Mouse (Mus musculus) erythroid progenitor cell, adult 5-6 weeks (primary cell): ENCODE measurements around the gene Aplp2. TPM values are rescaled to one million over a fixed set of nuclear protein-coding genes. Genes with fewer than 3 reads are reported as not detected.
"Not testable (repeated sequence)": the region's sequence is repeated elsewhere in the genome, so short reads cannot be mapped to it uniquely, and the experiment has no call there.

Experiments
- ATAC-seq: replicated peaks from 2 replicates; pipeline ENCODE4 v1.8.0; 2016; ENCODE audit warnings: moderate number of reproducible peaks, mild to moderate bottlenecking, moderate TSS enrichment, inconsistent platforms; ENCODE audit not compliant: poor library complexity, low FRiP score, severe bottlenecking
- total RNA-seq, 2 experiments: library from RNA; stranded (forward) in 1 of 2; stranded (reverse) in 1 of 2; fragments of 150-400 nt in 1 of 2; fragments of 186-747, 209-891 nt in 1 of 2; gene quantifications; 2 replicates each; pipeline versions ENCODE4 v1.2.3 to v1.2.4; 2015 to 2017; ENCODE audit warnings: low replicate concordance in 2 of 2

Gene Aplp2
- total RNA-seq, 2 experiments from 2014 or later: 297 to 428 TPM

DNA sequence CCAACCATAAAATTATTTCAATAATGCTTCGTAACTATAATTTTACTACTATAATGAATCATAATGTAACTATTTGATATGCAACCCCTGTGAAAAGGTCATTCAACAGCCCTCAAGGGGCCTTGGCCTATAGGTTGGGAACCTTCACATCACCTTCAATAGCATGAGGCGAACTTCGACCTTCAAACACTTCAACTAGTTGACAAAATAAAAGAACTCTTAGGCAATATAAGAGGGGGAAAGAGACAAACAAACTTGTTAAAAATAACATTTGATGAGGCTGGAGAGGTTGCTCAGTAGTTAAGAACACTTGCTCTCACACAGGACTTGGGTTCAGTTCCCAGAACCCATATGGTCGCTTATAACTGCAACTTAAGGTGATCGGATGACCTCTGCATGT, 27.2 kb downstream of the Aplp2 start:
- ATAC-seq: no peak

DNA sequence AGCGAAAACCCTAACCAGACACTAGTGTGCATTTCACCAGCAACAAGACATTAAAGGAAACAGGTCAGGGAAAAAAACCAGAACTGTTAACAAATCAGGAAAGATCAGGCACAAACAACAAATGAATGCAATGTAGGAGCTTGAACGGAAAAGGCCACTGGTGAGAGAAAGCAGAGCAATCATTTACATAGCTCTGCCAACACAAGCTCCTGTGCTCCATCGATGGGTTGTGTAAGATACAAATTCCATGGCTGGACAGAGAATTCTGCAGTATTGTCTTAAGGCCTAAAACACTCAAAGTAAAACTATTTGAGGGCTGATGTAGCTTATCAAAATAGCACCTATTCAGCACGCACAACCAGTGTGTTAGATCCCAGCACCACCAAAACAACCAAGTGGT, 28.6 kb downstream of the Aplp2 start:
- no peak for ATAC-seq

DNA sequence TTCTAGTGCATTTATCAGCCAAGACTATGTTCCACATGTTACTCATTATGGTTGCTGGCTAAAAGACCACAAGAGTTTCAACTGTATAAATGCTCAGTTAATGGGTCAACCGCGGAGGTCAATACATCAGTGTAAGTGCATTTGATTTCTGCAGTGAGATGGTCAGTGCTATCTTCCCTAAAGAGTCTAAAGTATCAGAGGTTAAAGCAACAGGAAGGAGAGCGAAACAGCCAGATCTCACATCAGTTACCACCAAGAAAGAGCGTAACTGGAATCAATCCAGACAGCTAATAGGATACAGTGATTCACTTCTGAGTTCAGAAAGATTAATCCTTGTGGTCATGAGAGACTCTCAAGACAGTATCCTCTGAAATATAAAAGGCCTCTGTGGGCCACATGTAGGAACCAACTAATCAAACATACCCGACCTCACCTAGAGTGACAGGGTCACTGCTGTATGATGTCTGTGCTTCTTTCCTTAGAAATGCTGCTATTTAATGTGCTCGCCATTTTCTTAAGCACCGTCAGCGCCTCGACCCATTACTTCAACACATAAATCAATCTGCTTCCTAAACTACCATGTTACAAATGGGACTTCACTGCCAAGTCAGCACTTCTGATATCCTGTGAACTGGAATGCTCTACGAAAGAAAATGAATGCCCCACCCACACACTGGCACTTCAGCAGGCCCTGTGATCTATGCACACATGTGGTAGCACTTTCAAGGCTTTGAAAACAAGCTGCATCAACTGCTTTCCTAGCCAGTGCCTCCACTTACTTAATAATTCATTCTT, 30.1 kb downstream of the Aplp2 start:
- no peak for ATAC-seq

DNA sequence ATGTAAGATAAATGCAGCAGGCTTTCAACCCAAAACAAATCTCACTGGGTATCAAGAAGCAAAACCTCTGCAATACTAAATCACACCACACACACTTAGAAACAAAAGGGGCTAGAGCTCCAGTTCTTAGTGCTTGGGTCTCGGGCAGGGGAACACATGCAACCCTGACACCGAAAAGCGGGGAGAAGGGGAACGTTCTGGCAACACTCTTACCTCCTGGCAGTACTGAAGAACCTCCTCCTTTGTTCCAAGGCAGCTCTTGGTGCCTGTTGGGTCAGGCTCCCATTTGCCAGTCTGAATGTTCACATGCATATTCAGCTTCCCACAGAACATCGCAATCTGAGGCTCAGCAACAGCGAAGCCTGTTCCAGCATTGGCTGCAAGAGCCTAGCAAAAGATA, 33.9 kb downstream of the Aplp2 start:
- ATAC-seq: no peak

DNA sequence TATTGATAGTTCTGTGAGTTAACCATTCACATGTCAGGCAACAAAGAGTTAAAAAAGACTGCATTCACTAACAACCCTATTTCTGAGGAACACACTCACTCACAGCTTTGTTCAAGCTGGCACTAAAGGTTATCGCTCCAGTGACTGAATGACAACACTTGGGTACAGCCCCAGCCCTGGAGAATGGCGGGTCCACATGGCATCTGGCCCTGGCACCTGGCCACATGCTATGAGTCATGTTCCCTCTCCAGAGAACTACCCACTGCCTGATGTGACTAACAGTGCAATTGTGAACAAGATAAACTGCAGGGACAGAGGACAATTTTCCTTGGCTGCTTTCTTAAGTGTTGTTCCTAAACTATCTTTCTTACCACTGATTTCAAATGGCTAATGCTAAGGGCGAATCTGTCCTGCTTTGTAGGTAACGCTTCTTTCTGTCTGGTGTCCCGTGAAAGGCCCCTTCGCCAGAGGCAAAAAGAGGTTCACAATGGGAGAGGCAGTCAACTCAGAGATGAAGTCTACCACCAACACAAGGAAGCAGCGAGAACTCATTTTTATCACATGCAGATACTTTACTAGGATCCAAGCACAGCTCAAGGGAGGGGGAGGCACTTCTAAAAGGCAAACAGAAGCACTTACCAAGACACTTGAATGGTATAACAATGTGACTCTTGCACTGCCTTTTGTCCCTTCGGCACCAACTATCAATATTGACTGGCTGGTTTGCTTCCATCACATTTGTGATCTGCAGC, 35.1 kb downstream of the Aplp2 start:
- peak; percentile 69 for ATAC-seq

DNA sequence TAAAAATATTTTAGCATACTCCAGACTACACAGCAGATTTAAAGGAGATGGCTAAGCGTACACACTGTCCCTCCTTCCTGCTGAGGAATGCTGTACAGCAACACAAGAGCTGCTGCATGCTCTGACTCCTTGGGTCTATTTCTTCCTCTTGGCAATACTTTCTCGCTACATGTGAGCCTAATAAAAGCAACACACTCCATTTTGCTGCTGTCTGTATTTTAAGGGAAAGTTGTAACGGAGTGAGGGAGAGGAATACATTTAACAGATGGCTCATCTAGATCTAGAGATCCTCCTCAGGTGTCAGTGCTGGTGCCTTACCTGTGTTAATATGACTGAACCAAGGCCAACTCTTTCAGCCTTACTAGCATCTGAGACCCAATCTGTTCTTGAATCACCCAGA, 35.6 kb downstream of the Aplp2 start:
- ATAC-seq: no peak

DNA sequence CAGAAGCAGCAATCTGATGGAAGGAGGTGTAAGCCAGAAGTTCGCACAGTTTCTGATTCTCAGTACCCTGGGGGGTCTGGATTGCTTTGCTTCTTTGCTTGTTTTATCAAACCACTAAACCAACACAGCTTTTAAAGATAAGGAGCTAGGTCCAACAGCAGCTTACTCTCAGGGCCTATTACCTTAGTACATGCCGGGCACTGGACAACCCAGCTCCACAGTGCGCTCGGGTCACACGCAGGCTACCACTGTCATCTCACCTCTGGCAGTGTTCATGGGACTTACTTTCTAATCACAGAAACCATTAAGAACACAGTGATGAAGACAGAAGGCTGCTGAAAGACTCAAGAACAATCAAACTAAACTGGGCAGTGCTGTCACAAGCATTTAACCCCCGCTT, 36.3 kb downstream of the Aplp2 start:
- no peak for ATAC-seq

DNA sequence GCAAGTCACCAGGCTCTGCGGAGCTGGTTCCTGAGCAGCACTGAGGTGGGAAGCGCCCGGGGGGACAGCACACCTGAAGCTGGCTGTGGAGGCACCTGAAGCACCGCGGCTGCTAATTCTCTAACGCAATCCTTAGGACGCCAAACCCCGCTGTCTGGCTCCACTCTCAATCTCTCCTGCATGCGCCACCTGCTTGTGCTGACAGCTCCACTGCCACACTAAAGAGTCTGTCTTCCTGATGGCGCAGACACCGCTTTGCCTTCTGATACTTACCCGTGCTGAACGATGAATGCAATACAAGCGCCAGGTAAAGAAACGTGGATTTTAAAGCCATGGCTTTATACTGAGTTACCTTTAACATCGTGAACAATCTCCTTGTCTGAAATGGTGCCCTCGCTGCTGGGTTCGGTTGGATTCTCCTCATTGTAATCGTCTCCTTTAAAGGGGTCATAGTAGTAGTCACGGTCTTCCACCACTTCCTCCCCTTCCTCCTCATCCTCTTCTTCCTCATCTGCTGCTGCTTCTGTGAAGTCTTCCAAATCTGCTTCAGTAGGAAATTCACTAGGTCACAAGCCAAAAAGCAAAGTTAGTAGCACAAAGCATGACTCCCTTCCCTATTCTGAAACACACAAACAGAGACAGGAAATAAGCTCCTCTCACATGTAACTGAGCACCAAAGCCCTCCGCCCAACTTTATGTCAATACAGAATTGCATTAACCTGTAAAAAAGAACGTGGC, 43.1 kb downstream of the Aplp2 start:
- ATAC-seq: no peak

DNA sequence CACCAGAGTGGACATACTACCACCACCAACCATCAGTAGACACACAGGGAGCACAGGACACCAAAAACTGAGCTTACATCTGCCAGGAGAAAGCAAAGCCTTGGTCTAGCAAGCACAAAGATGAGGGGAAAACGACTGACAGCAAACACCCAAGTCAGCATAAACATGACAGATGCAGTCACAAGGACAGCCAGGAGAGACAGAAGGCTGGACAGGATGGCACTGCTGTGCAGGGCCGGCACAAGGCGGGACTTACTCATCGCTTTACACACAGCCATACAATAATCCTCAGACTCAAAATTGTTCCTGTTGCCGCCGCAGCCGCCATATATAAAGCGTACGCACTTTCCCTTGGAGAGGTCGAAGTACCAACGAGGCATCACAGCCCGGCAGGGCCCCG, 44.3 kb downstream of the Aplp2 start:
- 0 out of 2 replicates have a peak, but pooled peaks have one; percentile 25 for ATAC-seq

DNA sequence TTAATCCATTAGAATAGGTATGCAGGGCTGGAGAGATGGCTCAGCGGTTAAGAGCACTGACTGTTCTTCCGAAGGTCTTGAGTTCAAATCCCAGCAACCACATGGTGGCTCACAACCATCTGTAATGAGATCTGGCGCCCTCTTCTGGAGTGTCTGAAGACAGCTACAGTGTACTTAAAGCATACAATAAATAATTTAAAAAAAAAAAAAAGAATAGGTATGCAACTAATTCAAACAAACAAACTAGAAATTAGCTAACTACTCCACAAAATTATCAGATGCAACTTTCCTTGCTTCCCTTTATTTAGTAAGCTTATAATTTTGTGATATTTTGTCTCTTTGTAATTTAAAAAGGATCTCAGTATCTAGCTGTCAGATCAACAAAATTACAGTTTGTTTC, 46.1 kb downstream of the Aplp2 start:
- ATAC-seq: not testable (repeated sequence)

DNA sequence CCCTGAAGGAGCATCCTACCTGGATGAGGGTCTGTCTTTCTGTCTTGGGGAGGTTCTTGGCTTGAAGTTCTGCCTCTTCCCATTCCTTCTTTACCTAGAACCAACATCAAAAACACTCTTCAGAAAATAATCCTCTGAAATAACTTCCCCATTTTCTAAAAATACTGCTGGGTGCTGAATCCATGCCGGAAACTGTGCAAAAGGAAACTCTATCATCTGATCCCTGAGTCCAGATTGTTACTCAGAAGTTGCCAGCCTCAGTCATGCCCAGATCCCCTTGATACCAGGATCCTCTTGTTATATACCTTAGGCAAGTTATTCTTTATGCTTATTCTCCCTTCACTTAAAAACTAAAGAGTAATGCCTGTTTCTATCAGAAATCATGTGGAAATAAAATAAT, 48.3 kb downstream of the Aplp2 start:
- ATAC-seq: no peak

DNA sequence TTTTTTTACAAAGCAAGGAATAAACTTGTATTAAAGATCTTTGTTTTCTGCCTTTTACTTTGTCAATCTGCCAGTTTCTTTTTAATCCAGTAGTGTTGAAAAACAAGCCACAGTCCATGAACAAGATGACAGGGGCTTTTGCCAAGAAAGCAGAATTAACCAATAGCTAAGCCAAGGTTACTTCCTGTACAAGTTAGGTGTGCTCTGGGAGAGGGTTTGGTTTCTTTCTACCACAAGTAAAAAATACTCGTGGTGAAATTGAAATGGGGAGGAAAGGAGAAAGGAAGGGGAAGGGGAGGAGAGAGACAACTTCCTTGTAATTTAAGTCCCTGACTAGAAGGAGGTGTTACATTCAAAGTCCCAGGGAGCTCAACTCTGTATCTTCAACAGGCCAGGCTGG, 48.7 kb downstream of the Aplp2 start:
- ATAC-seq: no peak

DNA sequence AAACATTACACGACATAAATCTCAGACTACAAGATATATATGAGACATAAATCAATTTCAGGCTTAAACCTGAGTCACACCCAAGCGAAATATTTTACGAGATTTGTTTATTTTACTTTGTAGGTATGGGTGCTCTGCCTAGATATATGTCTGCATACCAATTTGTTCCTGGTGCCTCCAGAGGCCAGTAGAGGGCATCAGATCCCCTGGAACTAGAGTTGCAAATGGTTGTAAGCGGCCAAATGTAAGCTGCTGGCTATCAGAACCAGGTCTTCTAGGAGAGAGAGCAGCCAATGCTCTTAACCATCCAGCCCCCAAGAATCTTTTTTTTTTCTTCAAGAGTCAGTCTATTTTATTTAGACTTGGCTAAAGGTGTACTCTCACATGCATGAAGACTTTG, 51.7 kb downstream of the Aplp2 start:
- no peak for ATAC-seq

DNA sequence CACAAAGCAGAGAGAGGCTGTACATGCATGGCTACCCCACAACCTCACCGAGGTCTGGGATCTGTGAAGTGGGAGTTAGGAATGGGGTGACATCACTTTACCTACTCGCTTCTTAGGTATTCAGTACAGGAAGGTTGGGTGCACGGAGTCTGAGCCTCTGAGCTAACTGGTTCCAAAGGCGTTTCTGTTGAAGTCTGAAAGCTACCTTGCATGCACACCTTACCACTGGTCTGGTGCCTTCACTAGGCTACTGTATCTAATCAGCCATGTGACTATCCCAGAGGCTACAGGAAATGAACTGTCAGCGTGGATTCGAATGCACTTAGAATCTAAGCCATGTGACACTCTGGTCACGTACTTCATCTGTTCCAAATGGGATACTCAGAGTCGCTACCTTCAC, 55.0 kb downstream of the Aplp2 start:
- ATAC-seq: no peak

DNA sequence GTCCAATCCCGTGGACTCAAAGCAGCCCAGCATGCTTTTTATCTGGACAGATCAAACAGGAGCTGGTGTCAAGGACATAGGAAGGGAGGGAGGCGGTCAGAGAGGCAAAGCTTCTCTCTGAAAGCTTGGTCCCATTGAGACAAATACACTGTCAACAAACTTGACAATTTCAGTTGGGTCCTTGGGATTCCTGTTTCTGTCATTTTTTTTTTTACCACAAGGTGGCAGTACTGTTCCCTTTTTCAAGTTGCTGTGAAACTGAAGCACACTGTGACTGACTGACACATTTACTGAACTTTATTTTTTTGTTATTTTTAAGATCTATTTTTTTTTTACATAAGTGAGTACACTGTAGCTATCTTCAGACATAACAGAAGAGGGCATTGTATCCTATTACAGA, 60.6 kb downstream of the Aplp2 start:
- ATAC-seq: peak; percentile 72

DNA sequence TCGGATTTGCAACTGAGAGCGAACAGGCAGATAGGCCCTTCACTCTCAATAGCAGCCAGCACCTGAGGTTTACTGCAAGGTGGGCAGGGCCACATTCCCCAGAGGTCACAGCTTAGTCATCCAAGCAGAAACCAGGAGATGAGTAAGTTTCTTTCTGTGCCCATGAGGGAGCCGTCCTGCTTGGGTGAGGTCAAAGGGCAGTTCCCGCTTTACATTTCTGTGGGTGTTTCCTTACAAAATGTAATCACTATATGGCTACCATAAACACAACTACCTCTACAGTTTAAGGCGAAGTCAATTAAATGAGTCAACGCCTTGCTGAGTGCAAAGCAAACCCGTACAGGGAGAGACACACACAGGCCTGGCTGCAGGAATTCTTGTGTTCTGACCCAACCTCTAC, 63.5 kb downstream of the Aplp2 start:
- ATAC-seq: no peak

DNA sequence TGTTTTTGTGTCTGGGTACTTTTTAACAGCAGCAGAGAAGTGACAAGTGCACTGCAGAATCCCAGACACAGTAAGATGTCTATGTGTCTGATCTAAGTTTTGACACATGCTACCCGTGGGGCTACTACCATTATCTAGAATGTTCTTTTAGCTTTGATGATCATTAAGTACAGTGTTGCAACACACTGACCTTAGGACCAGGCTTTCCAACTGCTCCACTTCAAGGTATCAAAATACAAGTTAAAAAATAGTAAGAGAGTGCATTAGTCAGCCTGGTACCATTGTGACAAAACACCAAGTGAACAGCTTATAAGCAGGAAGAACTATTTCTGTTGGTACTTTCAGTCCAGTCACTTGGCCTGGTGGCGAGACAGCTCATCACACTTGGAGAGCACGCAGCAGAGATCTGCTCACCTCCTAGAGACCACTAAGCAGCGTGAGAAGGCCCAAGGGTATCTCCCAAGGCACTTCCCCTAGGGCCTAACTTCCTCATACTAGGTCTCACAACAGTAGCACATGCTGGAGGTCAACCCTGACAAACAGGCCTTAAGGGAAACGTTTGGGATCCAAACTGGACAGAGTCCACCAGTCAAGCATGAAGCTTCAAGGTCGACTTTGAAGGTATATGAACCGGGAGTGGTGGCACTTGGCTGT, 66.2 kb downstream of the Aplp2 start:
- ATAC-seq: no peak

DNA sequence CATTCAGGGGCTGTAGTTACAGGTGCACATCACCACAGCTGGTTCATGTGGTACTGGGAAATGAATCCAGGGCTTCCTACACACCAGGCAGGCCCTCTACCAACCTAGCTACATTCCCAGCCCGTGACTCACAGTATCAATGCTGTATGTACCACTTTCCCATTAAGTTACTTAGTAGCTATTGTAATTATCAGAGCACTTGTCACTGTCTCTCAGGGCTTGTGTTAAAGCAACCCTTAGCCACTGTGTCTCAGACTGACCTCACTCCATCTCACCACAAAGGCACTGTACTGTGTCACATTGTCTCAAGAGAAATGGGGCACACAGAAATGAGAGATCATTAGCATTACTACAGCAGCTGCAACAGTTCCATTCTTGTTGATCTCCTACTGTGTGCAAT, 68.7 kb downstream of the Aplp2 start:
- no peak for ATAC-seq

DNA sequence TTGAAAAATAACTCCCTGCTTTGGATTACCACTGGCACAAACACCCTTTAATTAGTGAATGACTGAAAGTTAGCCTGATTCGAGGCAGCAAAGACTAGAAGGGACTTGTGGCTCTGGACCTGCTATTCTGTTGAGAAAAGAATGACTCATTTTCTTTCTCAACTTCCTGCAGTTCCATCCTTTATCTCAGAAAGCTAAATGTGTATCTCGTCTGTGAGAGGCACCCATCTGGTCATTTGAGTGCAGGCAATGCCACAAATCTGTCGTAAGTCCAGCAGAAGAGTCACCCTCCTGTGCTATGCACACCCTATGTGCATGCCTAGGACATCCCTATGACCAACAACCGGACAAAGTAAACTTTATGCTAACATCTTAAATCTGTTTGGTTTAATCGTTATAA, 78.5 kb downstream of the Aplp2 start:
- ATAC-seq: no peak

DNA sequence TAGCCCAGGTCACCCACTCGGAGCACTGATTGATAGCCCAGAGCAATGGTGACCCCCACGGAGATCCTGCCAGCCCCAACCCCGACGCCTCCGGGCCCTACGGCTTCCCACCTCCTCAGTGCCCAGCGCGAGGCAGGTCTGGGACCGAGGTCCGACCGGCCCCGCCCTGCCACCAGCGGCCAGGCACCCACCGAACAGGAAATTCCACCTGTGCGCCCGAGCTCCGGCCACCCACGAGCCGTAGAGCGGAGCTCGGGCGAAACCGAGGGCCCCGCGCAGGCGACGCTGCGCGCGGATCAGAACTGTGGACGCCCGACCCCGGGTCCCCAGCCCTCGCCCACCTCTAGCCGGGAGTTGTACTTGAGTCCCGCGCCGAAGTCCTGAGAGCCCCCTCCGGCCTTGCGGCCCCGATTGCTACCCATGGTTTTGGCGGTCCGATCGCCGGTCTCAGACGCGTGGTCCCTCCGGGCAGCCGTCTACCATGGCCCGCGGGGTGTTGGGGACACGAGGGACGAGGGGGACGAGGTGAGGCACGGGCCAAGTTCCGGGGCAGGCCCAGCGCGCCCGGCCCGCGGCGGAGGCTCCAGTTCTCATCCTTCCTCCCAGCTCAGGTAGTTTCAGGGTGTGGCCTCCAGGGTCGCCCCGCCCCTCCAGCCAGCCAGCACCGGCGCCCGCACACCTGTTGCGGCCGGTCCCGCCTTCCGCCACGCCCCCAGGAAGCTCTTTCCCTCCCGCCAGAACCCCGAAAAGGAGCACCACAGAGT, 80.2 kb downstream of the Aplp2 start, which contains the start of gene St14:
Gene St14, minus strand, starts transcription at position 649 of the 764 bp plus-strand sequence.
- ATAC-seq: no peak
